Mouse (Mus musculus): Measurements from ENCODE around the gene Asah2.

DNA sequence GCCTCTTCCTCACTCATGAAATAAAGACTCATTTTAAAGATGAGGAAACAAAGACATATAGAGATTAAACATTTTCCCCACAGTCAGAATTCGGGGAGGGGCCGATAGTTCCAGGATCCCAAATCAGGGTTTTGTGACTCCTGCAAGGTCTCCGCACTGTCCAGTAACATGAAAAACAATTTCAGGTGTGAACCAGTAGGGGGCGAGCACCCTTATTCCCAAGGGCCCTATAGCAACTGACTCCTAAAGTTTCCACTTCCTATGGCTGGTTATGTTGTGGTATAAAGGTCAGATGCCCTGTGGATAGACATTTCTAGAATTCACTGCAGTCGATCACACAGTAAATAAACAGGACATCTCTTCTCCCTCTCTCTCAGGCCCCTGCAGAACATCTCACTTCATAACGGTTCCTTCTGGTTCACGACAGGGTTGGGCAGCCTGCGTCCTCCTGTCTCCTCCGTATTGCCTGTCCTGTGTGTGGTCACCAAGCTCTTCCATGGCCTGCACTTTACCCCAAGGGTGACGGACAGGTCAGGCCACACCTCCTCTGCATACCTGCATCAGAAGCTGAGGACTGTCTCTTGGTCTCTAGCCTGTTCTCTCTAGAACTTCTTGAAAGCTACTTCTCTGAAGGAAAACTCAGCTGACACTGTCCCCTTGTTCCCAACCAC is 19.3 kb upstream of the Asah2 start:
- TF ChIP-seq CTCF (IDR thresholded peaks at IDR 0.05; ENCODE audit: low read depth) (peak; percentile 75), EP300 (optimal IDR thresholded peaks at IDR 0.05) (no peak)

Data from stomach, postnatal 0 days (tissue).